ENCODE assay signal across 8 mouse cellular contexts in the genomic region with DNA sequence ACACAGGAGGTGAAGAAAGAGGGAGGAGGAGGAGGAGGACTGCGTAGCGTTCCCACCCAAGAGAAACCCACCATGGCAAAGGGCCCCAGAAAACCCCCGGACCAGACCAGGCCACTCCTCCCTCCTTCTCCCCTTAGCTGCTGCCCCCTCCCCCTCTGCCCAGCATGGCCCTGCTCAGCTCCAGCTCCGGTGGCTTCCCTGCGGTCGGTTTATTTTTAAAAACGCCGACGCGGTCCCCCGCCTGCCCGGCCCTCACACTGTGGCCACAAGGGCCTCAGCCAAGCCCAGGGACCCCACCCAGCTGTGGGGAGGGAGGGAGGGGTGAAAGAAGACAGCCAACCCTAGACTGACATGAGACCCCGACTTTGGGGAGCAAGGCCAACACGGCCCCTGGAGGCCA. TPM values are rescaled to one million over a fixed set of nuclear protein-coding genes. Genes with fewer than 3 reads are reported as not detected.
DNase-seq lines count a peak whose midpoint lies in the region; ATAC-seq and TF ChIP-seq lines count a peak whose summit lies in the region.

No protein-coding gene starts in this region.

- H3K36me3 ChIP-seq in heart, embryonic 12.5 days = no peaks in the 10 kb centered on the region
- H3K36me3 ChIP-seq in hindbrain, embryonic 13.5 days = no peaks in the 10 kb centered on the region

- no peak for TF ChIP-seq CTCF in bone marrow macrophage, adult 2 months (IDR thresholded peaks at IDR 0.05; ENCODE audit: low read depth, low read length)

- peak overlapping the region; percentile 62 for H3K4me2 ChIP-seq in heart, embryonic 12.5 days
- peak overlapping the region; percentile 23; the same call in 1 of the 2 replicates for H3K4me2 ChIP-seq in hindbrain, embryonic 13.5 days

- no peaks in the 10 kb centered on the region for H3K9me3 ChIP-seq in heart, embryonic 12.5 days (replicated peaks)
- no peaks in the 10 kb centered on the region for H3K9me3 ChIP-seq in hindbrain, embryonic 13.5 days

- H3K4me1 ChIP-seq in heart, embryonic 12.5 days (replicated peaks) = peaks cover 39% of the 10 kb centered on the region
- no peaks in the 10 kb centered on the region for H3K4me1 ChIP-seq in bone marrow macrophage, adult 2 months (ENCODE audit: control insufficient read depth, insufficient read depth, low read length)
- peaks cover 32% of the 10 kb centered on the region for H3K4me1 ChIP-seq in hindbrain, embryonic 13.5 days (replicated peaks)

- H3K27ac ChIP-seq in heart, embryonic 12.5 days (ENCODE audit: poor library complexity, severe bottlenecking) = no peak overlapping the region
- no peak overlapping the region for H3K27ac ChIP-seq in bone marrow macrophage, adult 2 months (ENCODE audit: insufficient read depth, low read depth, low read length)
- no peak overlapping the region for H3K27ac ChIP-seq in hindbrain, embryonic 13.5 days

- H3K27me3 ChIP-seq in heart, embryonic 12.5 days (replicated peaks) = peaks cover 64% of the 10 kb centered on the region
- H3K27me3 ChIP-seq in hindbrain, embryonic 13.5 days = peaks cover 78% of the 10 kb centered on the region

- no peak for TF ChIP-seq POLR2A in bone marrow macrophage, adult 2 months (IDR thresholded peaks at IDR 0.05; ENCODE audit: borderline replicate concordance, low read depth, low read length)

- peak overlapping the region; percentile 26 for H3K4me3 ChIP-seq in heart, embryonic 12.5 days
- H3K4me3 ChIP-seq in bone marrow macrophage, adult 2 months (ENCODE audit: insufficient read depth, low read length) = 0 out of 2 replicates have a peak overlapping the region, but pooled peaks have one; percentile 2
- H3K4me3 ChIP-seq in hindbrain, embryonic 13.5 days = no peak overlapping the region

- peak; percentile 56; the same call in 1 of the 2 replicates for ATAC-seq in heart, embryonic 12.5 days (ENCODE audit: insufficient number of reproducible peaks, low FRiP score)
- ATAC-seq in hindbrain, embryonic 13.5 days (ENCODE audit: low FRiP score) = no peak
- peak; percentile 38; the same call in 1 of the 2 replicates for ATAC-seq in megakaryocyte, adult 5-6 weeks (ENCODE audit: poor library complexity, severe bottlenecking)
- no peak for ATAC-seq in cerebellum, adult (ENCODE audit: insufficient number of reproducible peaks, low FRiP score, low TSS enrichment)
- ATAC-seq in megakaryocyte-erythroid progenitor cell, adult 5-6 weeks (replicated peaks; ENCODE audit: low FRiP score, low TSS enrichment, poor library complexity, severe bottlenecking) = no peak

- no peak for DNase-seq in heart, adult 11 months
- DNase-seq in yolk sac, embryonic 10.5 days (ENCODE audit: low spot score) = no peak

- 1% methylated on average over 12 of the region's 14 CpGs for WGBS in heart, embryonic 12.5 days
- WGBS in hindbrain, embryonic 13.5 days = 17% methylated on average over 14 of the region's 14 CpGs

- H3K9ac ChIP-seq in heart, embryonic 12.5 days = peak overlapping the region; percentile 58
- no peak overlapping the region for H3K9ac ChIP-seq in hindbrain, embryonic 13.5 days

RNA-seq across cellular contexts. Expression of a gene that starts 4.3 kb away (rescaled TPM):
- polyA plus RNA-seq in heart, embryonic 12.5 days (2016; fragmentation: Nextera tagmentation; extraction: Ambion mirVana) = 0.34 and 0.58 TPM in 2 replicates
- polyA plus RNA-seq in bone marrow macrophage, adult 2 months (2012; ENCODE audit: insufficient read depth, insufficient read length, missing spikeins) = 0.25 TPM in 1 of 2 replicates, not detected in the other
- polyA plus RNA-seq in hindbrain, embryonic 13.5 days (2015; fragmentation: Nextera tagmentation; extraction: Ambion mirVana) = 1.1 and 1.2 TPM in 2 replicates
- not detected in 2 replicates for total RNA-seq in megakaryocyte, adult 5-6 weeks (2015)
- total RNA-seq in megakaryocyte, adult 5-6 weeks (2017) = not detected in 2 replicates
- not detected in 2 replicates for total RNA-seq in megakaryocyte-erythroid progenitor cell, adult 5-6 weeks (2014; fragmentation: Nextera tagmentation)
- not detected in 2 replicates for total RNA-seq in megakaryocyte-erythroid progenitor cell, adult 5-6 weeks (2017)

RNA-seq across cellular contexts. Expression of a gene that starts 12.1 kb away (rescaled TPM):
- 53.8 and 55.8 TPM in 2 replicates for polyA plus RNA-seq in heart, embryonic 12.5 days (2016; fragmentation: Nextera tagmentation; extraction: Ambion mirVana)
- polyA plus RNA-seq in bone marrow macrophage, adult 2 months (2012; ENCODE audit: insufficient read depth, insufficient read length, missing spikeins) = 35.7 and 39.7 TPM in 2 replicates
- polyA plus RNA-seq in hindbrain, embryonic 13.5 days (2015; fragmentation: Nextera tagmentation; extraction: Ambion mirVana) = 33.3 and 34.8 TPM in 2 replicates
- 67.5 and 75.2 TPM in 2 replicates for total RNA-seq in megakaryocyte, adult 5-6 weeks (2015)
- total RNA-seq in megakaryocyte, adult 5-6 weeks (2017) = 64.3 and 100 TPM in 2 replicates
- total RNA-seq in megakaryocyte-erythroid progenitor cell, adult 5-6 weeks (2014; fragmentation: Nextera tagmentation) = 145 and 165 TPM in 2 replicates
- total RNA-seq in megakaryocyte-erythroid progenitor cell, adult 5-6 weeks (2017) = 179 and 207 TPM in 2 replicates

RNA-seq across cellular contexts. Expression of a gene that starts 31.1 kb away (rescaled TPM):
- polyA plus RNA-seq in heart, embryonic 12.5 days (2016; fragmentation: Nextera tagmentation; extraction: Ambion mirVana) = 58.8 and 60.7 TPM in 2 replicates
- polyA plus RNA-seq in bone marrow macrophage, adult 2 months (2012; ENCODE audit: insufficient read depth, insufficient read length, missing spikeins) = 41.5 and 46.2 TPM in 2 replicates
- polyA plus RNA-seq in hindbrain, embryonic 13.5 days (2015; fragmentation: Nextera tagmentation; extraction: Ambion mirVana) = 91.8 and 96.4 TPM in 2 replicates
- total RNA-seq in megakaryocyte, adult 5-6 weeks (2015) = 28.4 and 28.6 TPM in 2 replicates
- total RNA-seq in megakaryocyte, adult 5-6 weeks (2017) = 47.8 and 52.2 TPM in 2 replicates
- total RNA-seq in megakaryocyte-erythroid progenitor cell, adult 5-6 weeks (2014; fragmentation: Nextera tagmentation) = 85.2 and 86.5 TPM in 2 replicates
- 60.8 and 73.8 TPM in 2 replicates for total RNA-seq in megakaryocyte-erythroid progenitor cell, adult 5-6 weeks (2017)

RNA-seq across cellular contexts. Expression of a gene that starts 36.7 kb away (rescaled TPM):
- polyA plus RNA-seq in heart, embryonic 12.5 days (2016; fragmentation: Nextera tagmentation; extraction: Ambion mirVana) = 267 and 273 TPM in 2 replicates
- 542 and 550 TPM in 2 replicates for polyA plus RNA-seq in bone marrow macrophage, adult 2 months (2012; ENCODE audit: insufficient read depth, insufficient read length, missing spikeins)
- 502 and 514 TPM in 2 replicates for polyA plus RNA-seq in hindbrain, embryonic 13.5 days (2015; fragmentation: Nextera tagmentation; extraction: Ambion mirVana)
- total RNA-seq in megakaryocyte, adult 5-6 weeks (2015) = 385 and 398 TPM in 2 replicates
- 347 and 441 TPM in 2 replicates for total RNA-seq in megakaryocyte, adult 5-6 weeks (2017)
- total RNA-seq in megakaryocyte-erythroid progenitor cell, adult 5-6 weeks (2014; fragmentation: Nextera tagmentation) = 210 and 293 TPM in 2 replicates
- 214 and 318 TPM in 2 replicates for total RNA-seq in megakaryocyte-erythroid progenitor cell, adult 5-6 weeks (2017)

RNA-seq across cellular contexts. Expression of a gene that starts 43.3 kb away (rescaled TPM):
- 6.9 and 7.3 TPM in 2 replicates for polyA plus RNA-seq in heart, embryonic 12.5 days (2016; fragmentation: Nextera tagmentation; extraction: Ambion mirVana)
- polyA plus RNA-seq in bone marrow macrophage, adult 2 months (2012; ENCODE audit: insufficient read depth, insufficient read length, missing spikeins) = 43.8 and 47.0 TPM in 2 replicates
- 4.6 and 6.0 TPM in 2 replicates for polyA plus RNA-seq in hindbrain, embryonic 13.5 days (2015; fragmentation: Nextera tagmentation; extraction: Ambion mirVana)
- 68.3 and 71.8 TPM in 2 replicates for total RNA-seq in megakaryocyte, adult 5-6 weeks (2015)
- total RNA-seq in megakaryocyte, adult 5-6 weeks (2017) = 64.1 and 72.2 TPM in 2 replicates
- total RNA-seq in megakaryocyte-erythroid progenitor cell, adult 5-6 weeks (2014; fragmentation: Nextera tagmentation) = 68.0 and 80.3 TPM in 2 replicates
- total RNA-seq in megakaryocyte-erythroid progenitor cell, adult 5-6 weeks (2017) = 45.0 and 62.2 TPM in 2 replicates

Comparison
In these comparisons a context has a peak if more than half of its experiments do, and no peak if none do; other contexts are left out.
1. ATAC-seq: peak in heart, embryonic 12.5 days (single experiment) and megakaryocyte, adult 5-6 weeks (single experiment); none in hindbrain, embryonic 13.5 days (single experiment), cerebellum, adult (single experiment) and megakaryocyte-erythroid progenitor cell, adult 5-6 weeks (single experiment).